Mouse (Mus musculus): ENCODE measurements around the gene Chmp4b. TPM values are rescaled to one million over a fixed set of nuclear protein-coding genes. Genes with fewer than 3 reads are reported as not detected.

Gene Chmp4b
- total and polyA plus RNA-seq, 2 experiments from 2014 or later: 35.9 to 113 TPM

GRCm38 (mm10) chr2:154613118-154614115, 38.1 kb upstream of the Chmp4b start, which contains the start of the genes Zfp341 and 4930519P11Rik:
Zfp341 (plus strand) TSS chr2:154613297.
4930519P11Rik (minus strand) TSS chr2:154613437.
- peak; percentile 95 for ATAC-seq
- H3K4me1 ChIP-seq (ENCODE audit: insufficient read depth, low read length): peaks cover 7% of the 10 kb centered on the region; the same call in 1 of the 2 replicates
- H3K9ac ChIP-seq (replicated peaks; ENCODE audit: low read length): peak within 1 kb of the TSS; percentile 75
- whole genome bisulfite sequencing: under 1% methylated on average over 65 of the region's 98 CpGs
- H3K4me3 ChIP-seq (ENCODE audit: low read length): peak within 1 kb of the TSS; percentile 56
- peak; percentile 95 for DNase-seq (ENCODE audit: low spot score)
- H3K9me3 ChIP-seq (ENCODE audit: low read length): no peaks in the 10 kb centered on the region
- peak within 1 kb of the TSS; percentile 60 for H3K4me2 ChIP-seq (ENCODE audit: low read depth, low read length)
- H3K36me3 ChIP-seq (ENCODE audit: insufficient read depth, low read length): no peaks in the 10 kb centered on the region
- peak; percentile 64 for TF ChIP-seq CTCF (IDR thresholded peaks at IDR 0.05; ENCODE audit: low read depth)
- H3K27ac ChIP-seq: peak within 1 kb of the TSS; percentile 91
- no peaks in the 10 kb centered on the region for H3K27me3 ChIP-seq (ENCODE audit: insufficient read depth, low read length)

GRCm38 (mm10) chr2:154614841-154615576, 36.5 kb upstream of the Chmp4b start:
- ATAC-seq (no peak), DNase-seq (ENCODE audit: low spot score) (peak; percentile 28)
- WGBS: 61% methylated on average over 19 of the region's 19 CpGs
- no peak for TF ChIP-seq CTCF (IDR thresholded peaks at IDR 0.05; ENCODE audit: low read depth)
- peak overlapping the region; percentile 60 for H3K4me2 ChIP-seq (ENCODE audit: low read depth, low read length)
- H3K4me3 ChIP-seq (ENCODE audit: low read length): no peak overlapping the region
- no peaks in the 10 kb centered on the region for H3K27me3 ChIP-seq (ENCODE audit: insufficient read depth, low read length)
- peak overlapping the region; percentile 91; the same call in 1 of the 2 replicates for H3K27ac ChIP-seq
- no peaks in the 10 kb centered on the region for H3K9me3 ChIP-seq (ENCODE audit: low read length)
- H3K9ac ChIP-seq (replicated peaks; ENCODE audit: low read length): no peak overlapping the region
- no peaks in the 10 kb centered on the region for H3K36me3 ChIP-seq (ENCODE audit: insufficient read depth, low read length)
- H3K4me1 ChIP-seq (ENCODE audit: insufficient read depth, low read length): peaks cover 7% of the 10 kb centered on the region; the same call in 1 of the 2 replicates

- Histone ChIP-seq H3K9ac (replicated peaks; ENCODE audit: low read length) (no peak overlapping the region), H3K4me1 (ENCODE audit: insufficient read depth, low read length) (peaks cover 7% of the 10 kb centered on the region; the same call in 1 of the 2 replicates), H3K27ac (no peak overlapping the region), H3K27me3 (ENCODE audit: insufficient read depth, low read length) (no peaks in the 10 kb centered on the region), H3K4me2 (ENCODE audit: low read depth, low read length) (peak overlapping the region; percentile 60; the same call in 1 of the 2 replicates), H3K4me3 (ENCODE audit: low read length) (no peak overlapping the region), H3K9me3 (ENCODE audit: low read length) (no peaks in the 10 kb centered on the region), H3K36me3 (ENCODE audit: insufficient read depth, low read length) (no peaks in the 10 kb centered on the region)
- ATAC-seq: no peak
- no peak for DNase-seq (ENCODE audit: low spot score)
- TF ChIP-seq CTCF (IDR thresholded peaks at IDR 0.05; ENCODE audit: low read depth): no peak
- 95% methylated on average over 5 of the region's 5 CpGs for WGBS
These were observed 35.8 kb upstream of the Chmp4b start for GRCm38 (mm10) chr2:154615674-154616073.

- no peaks in the 10 kb centered on the region for H3K27me3 ChIP-seq (ENCODE audit: insufficient read depth, low read length)
- no peak overlapping the region for H3K4me2 ChIP-seq (ENCODE audit: low read depth, low read length)
- H3K4me1 ChIP-seq (ENCODE audit: insufficient read depth, low read length): peaks cover 7% of the 10 kb centered on the region; the same call in 1 of the 2 replicates
- 97% methylated on average over 3 of the region's 3 CpGs for WGBS
- no peaks in the 10 kb centered on the region for H3K9me3 ChIP-seq (ENCODE audit: low read length)
- ATAC-seq (no peak), DNase-seq (ENCODE audit: low spot score) (no peak)
- H3K27ac ChIP-seq: no peak overlapping the region
- no peak overlapping the region for H3K9ac ChIP-seq (replicated peaks; ENCODE audit: low read length)
- no peaks in the 10 kb centered on the region; the same call in 1 of the 2 replicates for H3K36me3 ChIP-seq (ENCODE audit: insufficient read depth, low read length)
- no peak for TF ChIP-seq CTCF (IDR thresholded peaks at IDR 0.05; ENCODE audit: low read depth)
- no peak overlapping the region for H3K4me3 ChIP-seq (ENCODE audit: low read length)
These were observed 34.4 kb upstream of the Chmp4b start for GRCm38 (mm10) chr2:154617061-154617460.

GRCm38 (mm10) chr2:154621684-154622083, 29.8 kb upstream of the Chmp4b start:
- no peak for TF ChIP-seq CTCF (IDR thresholded peaks at IDR 0.05; ENCODE audit: low read depth)
- no peaks in the 10 kb centered on the region for H3K27me3 ChIP-seq (ENCODE audit: insufficient read depth, low read length)
- no peak overlapping the region for H3K4me2 ChIP-seq (ENCODE audit: low read depth, low read length)
- WGBS: 80% methylated on average over 5 of the region's 5 CpGs
- DNase-seq (ENCODE audit: low spot score) (no peak), ATAC-seq (no peak)
- H3K4me3 ChIP-seq (ENCODE audit: low read length): no peak overlapping the region
- 0 out of 2 replicates have a peak, but pooled peaks cover 3% of the 10 kb centered on the region for H3K9me3 ChIP-seq (ENCODE audit: low read length)
- no peaks in the 10 kb centered on the region for H3K4me1 ChIP-seq (ENCODE audit: insufficient read depth, low read length)
- peaks cover 32% of the 10 kb centered on the region for H3K36me3 ChIP-seq (ENCODE audit: insufficient read depth, low read length)
- no peak overlapping the region for H3K9ac ChIP-seq (replicated peaks; ENCODE audit: low read length)
- H3K27ac ChIP-seq: no peak overlapping the region

- Histone ChIP-seq H3K9ac (replicated peaks; ENCODE audit: low read length) (no peak overlapping the region), H3K4me1 (ENCODE audit: insufficient read depth, low read length) (no peaks in the 10 kb centered on the region), H3K4me3 (ENCODE audit: low read length) (no peak overlapping the region), H3K9me3 (ENCODE audit: low read length) (0 out of 2 replicates have a peak, but pooled peaks cover 3% of the 10 kb centered on the region), H3K27me3 (ENCODE audit: insufficient read depth, low read length) (no peaks in the 10 kb centered on the region), H3K36me3 (ENCODE audit: insufficient read depth, low read length) (peaks cover 35% of the 10 kb centered on the region), H3K27ac (no peak overlapping the region), H3K4me2 (ENCODE audit: low read depth, low read length) (no peak overlapping the region)
- TF ChIP-seq CTCF (IDR thresholded peaks at IDR 0.05; ENCODE audit: low read depth): peak; percentile 26
- DNase-seq (ENCODE audit: low spot score) (no peak), ATAC-seq (no peak)
These were observed 27.4 kb upstream of the Chmp4b start for GRCm38 (mm10) chr2:154624137-154624536.

Measured in hindbrain, postnatal 0 days (tissue).